Mouse (Mus musculus) midbrain, postnatal 0 days (tissue): ENCODE results near the gene Ubxn6. TPM values are rescaled to one million over a fixed set of nuclear protein-coding genes. Genes with fewer than 3 reads are reported as not detected.
"Not testable (repeated sequence)": the region's sequence is repeated elsewhere in the genome, so short reads cannot be mapped to it uniquely, and the experiment has no call there.

Experiments
- ATAC-seq: fragments of 200-750 bp; cut with Nextera tagmentation; 2 replicates; pipeline ENCODE4 v1.8.0; 2017; ENCODE audit warnings: moderate number of reproducible peaks, mild to moderate bottlenecking, moderate TSS enrichment, moderate library complexity; ENCODE audit not compliant: low FRiP score
- DNase-seq: peaks from one replicate; pipeline ENCODE4 v3.0.0-alpha.2; 2015; ENCODE audit warnings: low spot score
- H3K27ac ChIP-seq: fragments of 300-500 bp; sonication (generic); 2 replicates; pipeline ENCODE4 v1.5.1; 2014; ENCODE audit warnings: low read depth, mild to moderate bottlenecking, low read length, mixed read lengths
- H3K27me3 ChIP-seq: fragments of 300-500 bp; sonication (generic); 2 replicates; pipeline ENCODE4 v1.6.1; 2014; ENCODE audit warnings: low read length, control low read depth, mixed read lengths; ENCODE audit not compliant: insufficient read depth
- H3K36me3 ChIP-seq: fragments of 300-500 bp; sonication (generic); 2 replicates; pipeline ENCODE4 v1.6.1; 2014; ENCODE audit warnings: low read length, control low read depth, mixed read lengths; ENCODE audit not compliant: insufficient read depth
- H3K4me1 ChIP-seq: fragments of 300-500 bp; sonication (generic); 2 replicates; pipeline ENCODE4 v1.6.1; 2014; ENCODE audit warnings: mild to moderate bottlenecking, control low read depth, antibody characterized with exemption, low read length, mixed read lengths; ENCODE audit not compliant: insufficient read depth
- H3K4me2 ChIP-seq: fragments of 300-500 bp; sonication (generic); 2 replicates; pipeline ENCODE4 v1.6.1; 2014; ENCODE audit warnings: low read depth, mild to moderate bottlenecking, low read length, mixed read lengths; ENCODE audit not compliant: poor library complexity, severe bottlenecking
- H3K4me3 ChIP-seq: fragments of 300-500 bp; sonication (generic); 2 replicates; pipeline ENCODE4 v1.5.1; 2014; ENCODE audit warnings: low read depth, mild to moderate bottlenecking, low read length, moderate library complexity
- H3K9ac ChIP-seq: fragments of 300-500 bp; sonication (generic); replicated peaks from 2 replicates; pipeline ENCODE4 v1.6.1; 2014; ENCODE audit warnings: mild to moderate bottlenecking, low read length, moderate library complexity, mixed read lengths; ENCODE audit not compliant: poor library complexity, severe bottlenecking
- H3K9me3 ChIP-seq: fragments of 300-500 bp; sonication (generic); 2 replicates; pipeline ENCODE4 v1.6.1; 2016; ENCODE audit warnings: low read length, control low read depth
- CTCF ChIP-seq: IDR thresholded peaks from 2 replicates; pipeline ENCODE4 v1.5.1; 2016; ENCODE audit warnings: antibody characterized with exemption, mild to moderate bottlenecking
- WGBS: fragments of 180-500 bp; shearing (Covaris S2); extraction: QIAGEN DNeasy Blood & Tissue Kit; methylation state at CpG from one replicate; pipeline ENCODE4 v1.1.7; 2014; 5-methylcytosine and 5-hydroxymethylcytosine counted together
- polyA plus RNA-seq: library from polyadenylated mRNA; unstranded; fragments of >200 nt; fragmentation: Nextera tagmentation; extraction: Ambion mirVana; gene quantifications from 2 replicates; pipeline ENCODE4 v1.2.1, GENCODE M21; 2015
- total RNA-seq: library from RNA; depleted of rRNA; stranded (reverse); fragments of >200 nt; gene quantifications from 2 replicates; pipeline ENCODE4 v1.2.3, GENCODE M21; 2014

The Ubxn6 gene
- total and polyA plus RNA-seq, 2 experiments from 2014 or later: 76.9 to 84.8 TPM

- Histone ChIP-seq H3K9ac (peak within 1 kb of the TSS; percentile 81), H3K27me3 (no peaks in the 10 kb centered on the region), H3K27ac (peak within 1 kb of the TSS; percentile 75), H3K4me3 (peak within 1 kb of the TSS; percentile 98), H3K9me3 (no peaks in the 10 kb centered on the region), H3K36me3 (no peaks in the 10 kb centered on the region), H3K4me1 (peaks cover 22% of the 10 kb centered on the region), H3K4me2 (peak within 1 kb of the TSS; percentile 98)
- TF ChIP-seq CTCF: no peak
- ATAC-seq (peak; percentile 93), DNase-seq (peak; percentile 100)
- WGBS: under 1% methylated on average over 61 of the region's 61 CpGs
Observed at GRCm38 (mm10) chr17:56078880-56079795, 4.3 kb upstream of the Ubxn6 start, which contains the start of gene Hdgfl2. Gene Hdgfl2 (plus strand): TSS chr17:56079634.

- H3K27me3 ChIP-seq, DNase-seq, H3K9me3 ChIP-seq, H3K27ac ChIP-seq, ATAC-seq, H3K36me3 ChIP-seq, H3K9ac ChIP-seq: not testable (repeated sequence)
- 66% methylated on average over 9 of the region's 9 CpGs for WGBS
- H3K4me3 ChIP-seq: peak overlapping the region; percentile 98; the same call in 1 of the 2 replicates
- peak overlapping the region; percentile 26; the same call in 1 of the 2 replicates for H3K4me2 ChIP-seq
- H3K4me1 ChIP-seq: peaks cover 26% of the 10 kb centered on the region
Observed at GRCm38 (mm10) chr17:56078361-56078760, 3.5 kb upstream of the Ubxn6 start.

GRCm38 (mm10) chr17:56077523-56077922, 2.7 kb upstream of the Ubxn6 start:
- no peaks in the 10 kb centered on the region for H3K27me3 ChIP-seq
- no peak overlapping the region for H3K4me3 ChIP-seq
- no peak overlapping the region for H3K27ac ChIP-seq
- H3K9ac ChIP-seq: no peak overlapping the region
- no peaks in the 10 kb centered on the region for H3K9me3 ChIP-seq
- peaks cover 26% of the 10 kb centered on the region for H3K4me1 ChIP-seq
- H3K4me2 ChIP-seq: no peak overlapping the region
- peaks cover 6% of the 10 kb centered on the region; the same call in 1 of the 2 replicates for H3K36me3 ChIP-seq
- ATAC-seq (no peak), DNase-seq (no peak)
- no peak for TF ChIP-seq CTCF
- WGBS: 92% methylated on average over 5 of the region's 5 CpGs

- DNase-seq (peak; percentile 70), ATAC-seq (no peak; the same call in 1 of the 2 replicates)
- H3K9me3 ChIP-seq: no peaks in the 10 kb centered on the region
- TF ChIP-seq CTCF: no peak
- peak overlapping the region; percentile 86 for H3K27ac ChIP-seq
- H3K4me1 ChIP-seq: peaks cover 10% of the 10 kb centered on the region; the same call in 1 of the 2 replicates
- no peaks in the 10 kb centered on the region for H3K27me3 ChIP-seq
- H3K4me3 ChIP-seq: peak overlapping the region; percentile 79
- WGBS: 8% methylated on average over 21 of the region's 22 CpGs
- H3K4me2 ChIP-seq: peak overlapping the region; percentile 91
- peak overlapping the region; percentile 94 for H3K9ac ChIP-seq
- H3K36me3 ChIP-seq: peaks cover 32% of the 10 kb centered on the region
Observed at GRCm38 (mm10) chr17:56074097-56074826, 566 bp downstream of the Ubxn6 start.

- Histone ChIP-seq H3K4me3 (no peak overlapping the region), H3K4me1 (peaks cover 10% of the 10 kb centered on the region; the same call in 1 of the 2 replicates), H3K27me3 (no peaks in the 10 kb centered on the region), H3K9me3 (no peaks in the 10 kb centered on the region), H3K36me3 (peaks cover 49% of the 10 kb centered on the region), H3K4me2 (no peak overlapping the region), H3K27ac (no peak overlapping the region), H3K9ac (no peak overlapping the region)
- DNase-seq (no peak), ATAC-seq (no peak)
- TF ChIP-seq CTCF: no peak
- WGBS: 93% methylated on average over 5 of the region's 5 CpGs
Observed at GRCm38 (mm10) chr17:56072243-56072642, 2.6 kb downstream of the Ubxn6 start.
